Mouse (Mus musculus): ENCODE measurements around the gene Lexm.
A peak's percentile ranks its signal among the peaks of the same experiment; 100 is the strongest.

Gene Lexm

GRCm38 (mm10) chr4:106617056-106617455 lies at the start of gene Lexm:
TSS of gene Lexm (minus strand) at chr4:106617241.
- Histone ChIP-seq H3K27me3 (ENCODE audit: control insufficient read depth, insufficient read depth, low read length, poor library complexity, severe bottlenecking) (no peaks in the 10 kb centered on the region; the same call in 1 of the 2 replicates), H3K36me3 (ENCODE audit: control insufficient read depth, insufficient read depth, low read length, poor library complexity, severe bottlenecking) (no peaks in the 10 kb centered on the region)
- DNase-seq (ENCODE audit: low read depth, low spot score): no peak

- Histone ChIP-seq H3K36me3 (ENCODE audit: control insufficient read depth, insufficient read depth, low read length, poor library complexity, severe bottlenecking) (peaks cover 14% of the 10 kb centered on the region), H3K27me3 (ENCODE audit: control insufficient read depth, insufficient read depth, low read length, poor library complexity, severe bottlenecking) (no peaks in the 10 kb centered on the region)
- DNase-seq (ENCODE audit: low read depth, low spot score): no peak
Observed at GRCm38 (mm10) chr4:106666546-106666945, 49.5 kb upstream of the Lexm start.

GRCm38 (mm10) chr4:106665673-106666072 lies 48.6 kb upstream of the Lexm start:
- no peak for DNase-seq (ENCODE audit: low read depth, low spot score)
- peaks cover 14% of the 10 kb centered on the region for H3K36me3 ChIP-seq (ENCODE audit: control insufficient read depth, insufficient read depth, low read length, poor library complexity, severe bottlenecking)
- no peaks in the 10 kb centered on the region for H3K27me3 ChIP-seq (ENCODE audit: control insufficient read depth, insufficient read depth, low read length, poor library complexity, severe bottlenecking)

DNA sequence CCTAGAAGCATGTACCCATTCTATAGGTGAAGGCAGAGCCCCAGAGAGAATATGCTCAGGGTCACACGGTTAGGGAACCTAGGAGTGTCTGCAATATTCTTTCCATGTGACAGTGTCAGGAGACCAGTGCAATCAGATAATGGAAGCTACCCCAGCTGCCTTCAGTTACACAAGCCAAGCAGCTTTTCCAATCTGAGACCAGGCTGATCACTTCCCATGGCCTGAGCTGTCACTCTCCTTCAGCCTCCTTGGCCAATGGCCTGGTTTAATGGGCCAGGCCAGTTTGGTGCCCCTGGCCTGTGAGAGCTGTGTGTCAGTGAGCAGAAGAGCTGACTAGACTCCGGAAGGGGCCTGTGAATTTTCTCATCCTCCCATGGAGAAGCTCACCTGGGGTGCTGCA lies 48.2 kb upstream of the Lexm start:
- peaks cover 14% of the 10 kb centered on the region for H3K36me3 ChIP-seq (ENCODE audit: control insufficient read depth, insufficient read depth, low read length, poor library complexity, severe bottlenecking)
- DNase-seq (ENCODE audit: low read depth, low spot score): no peak
- no peaks in the 10 kb centered on the region for H3K27me3 ChIP-seq (ENCODE audit: control insufficient read depth, insufficient read depth, low read length, poor library complexity, severe bottlenecking)

GRCm38 (mm10) chr4:106664697-106665096 lies 47.7 kb upstream of the Lexm start:
- Histone ChIP-seq H3K27me3 (ENCODE audit: control insufficient read depth, insufficient read depth, low read length, poor library complexity, severe bottlenecking) (no peaks in the 10 kb centered on the region), H3K36me3 (ENCODE audit: control insufficient read depth, insufficient read depth, low read length, poor library complexity, severe bottlenecking) (peaks cover 12% of the 10 kb centered on the region)
- no peak for DNase-seq (ENCODE audit: low read depth, low spot score)

DNA sequence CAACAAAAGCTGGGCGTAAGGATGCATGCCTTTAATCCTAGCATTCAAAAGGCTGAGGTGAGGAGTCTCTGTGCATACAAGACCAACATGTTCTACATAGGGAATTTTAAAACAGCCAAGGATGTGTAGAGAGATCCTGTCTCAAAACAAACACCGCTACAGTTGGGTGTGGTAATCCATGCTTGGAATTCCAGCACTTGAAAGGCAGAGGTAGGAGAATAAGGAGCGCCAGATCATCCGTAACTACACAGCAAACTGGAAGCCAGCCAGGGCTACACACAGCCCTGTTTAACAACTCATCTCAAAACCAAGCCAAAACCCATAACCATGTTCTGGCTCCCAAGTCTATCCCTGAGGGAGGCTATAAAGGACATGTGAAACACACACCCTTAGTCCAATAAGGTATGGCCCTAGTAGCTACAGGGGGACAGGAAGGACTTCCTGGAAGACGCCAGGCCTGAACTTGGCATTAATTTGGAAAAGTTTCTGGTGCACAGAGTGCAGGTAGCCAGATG lies 47.0 kb upstream of the Lexm start:
- DNase-seq (ENCODE audit: low read depth, low spot score): no peak

GRCm38 (mm10) chr4:106655681-106656080 lies 38.6 kb upstream of the Lexm start:
- DNase-seq (ENCODE audit: low read depth, low spot score): no peak
- no peaks in the 10 kb centered on the region for H3K27me3 ChIP-seq (ENCODE audit: control insufficient read depth, insufficient read depth, low read length, poor library complexity, severe bottlenecking)
- H3K36me3 ChIP-seq (ENCODE audit: control insufficient read depth, insufficient read depth, low read length, poor library complexity, severe bottlenecking): peaks cover 6% of the 10 kb centered on the region; the same call in 1 of the 2 replicates

More for the DNA sequence above, 47.0 kb upstream of the Lexm start:
- H3K36me3 ChIP-seq (ENCODE audit: control insufficient read depth, insufficient read depth, low read length, poor library complexity, severe bottlenecking): peaks cover 12% of the 10 kb centered on the region
- no peaks in the 10 kb centered on the region for H3K27me3 ChIP-seq (ENCODE audit: control insufficient read depth, insufficient read depth, low read length, poor library complexity, severe bottlenecking)

GRCm38 (mm10) chr4:106653051-106653450 lies 36.0 kb upstream of the Lexm start:
- peaks cover 6% of the 10 kb centered on the region; the same call in 1 of the 2 replicates for H3K36me3 ChIP-seq (ENCODE audit: control insufficient read depth, insufficient read depth, low read length, poor library complexity, severe bottlenecking)
- no peaks in the 10 kb centered on the region for H3K27me3 ChIP-seq (ENCODE audit: control insufficient read depth, insufficient read depth, low read length, poor library complexity, severe bottlenecking)
- DNase-seq (ENCODE audit: low read depth, low spot score): no peak

DNA sequence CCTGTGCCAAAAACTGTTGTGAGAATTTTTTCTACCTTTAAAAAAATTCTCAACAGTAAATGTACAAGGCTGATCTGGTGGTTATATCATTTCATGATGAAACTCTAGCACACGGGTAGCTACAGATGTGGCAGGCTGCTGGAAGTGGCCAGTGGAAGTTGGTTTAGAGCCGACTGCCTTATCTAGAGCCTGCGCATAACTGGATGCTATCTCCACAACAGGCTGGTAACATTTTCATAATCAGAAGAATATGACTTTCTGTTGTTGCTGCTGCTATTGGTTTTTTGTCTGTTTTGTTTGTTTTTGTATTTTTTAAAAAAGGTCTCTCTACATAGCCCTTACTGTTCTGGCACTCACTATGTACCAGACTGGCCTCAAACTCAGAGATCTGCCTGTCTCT lies 35.5 kb upstream of the Lexm start:
- no peak for DNase-seq (ENCODE audit: low read depth, low spot score)
- Histone ChIP-seq H3K36me3 (ENCODE audit: control insufficient read depth, insufficient read depth, low read length, poor library complexity, severe bottlenecking) (peaks cover 5% of the 10 kb centered on the region; the same call in 1 of the 2 replicates), H3K27me3 (ENCODE audit: control insufficient read depth, insufficient read depth, low read length, poor library complexity, severe bottlenecking) (no peaks in the 10 kb centered on the region)

GRCm38 (mm10) chr4:106650833-106651527 lies 33.9 kb upstream of the Lexm start, which contains the start of gene Pars2:
TSS of gene Pars2 (plus strand) at chr4:106651069.
- peak; percentile 97 for DNase-seq (ENCODE audit: low read depth, low spot score)
- Histone ChIP-seq H3K27me3 (ENCODE audit: control insufficient read depth, insufficient read depth, low read length, poor library complexity, severe bottlenecking) (no peaks in the 10 kb centered on the region), H3K36me3 (ENCODE audit: control insufficient read depth, insufficient read depth, low read length, poor library complexity, severe bottlenecking) (peaks cover 4% of the 10 kb centered on the region; the same call in 1 of the 2 replicates)

DNA sequence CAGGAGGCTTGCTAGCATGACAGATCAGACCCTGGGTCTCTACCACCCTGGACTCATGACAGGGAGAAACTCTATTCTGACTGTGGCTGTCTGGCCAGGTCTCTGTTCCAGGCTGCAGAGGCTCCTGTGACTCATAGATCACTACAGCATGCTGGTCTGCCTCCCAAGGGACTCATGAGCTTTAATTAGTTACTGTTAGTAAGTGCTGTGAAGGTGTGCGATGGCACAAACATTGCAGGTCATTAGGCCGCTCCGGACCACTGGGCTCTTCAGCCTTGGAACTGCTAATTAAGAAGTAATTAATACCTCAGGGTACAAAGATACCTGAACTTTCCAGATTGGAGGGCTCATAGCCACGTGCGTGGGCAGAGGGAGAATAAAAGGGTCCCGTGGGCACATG lies 30.1 kb upstream of the Lexm start:
- DNase-seq (ENCODE audit: low read depth, low spot score): no peak
- H3K27me3 ChIP-seq (ENCODE audit: control insufficient read depth, insufficient read depth, low read length, poor library complexity, severe bottlenecking): no peaks in the 10 kb centered on the region
- no peaks in the 10 kb centered on the region for H3K36me3 ChIP-seq (ENCODE audit: control insufficient read depth, insufficient read depth, low read length, poor library complexity, severe bottlenecking)

- Histone ChIP-seq H3K27me3 (ENCODE audit: control insufficient read depth, insufficient read depth, low read length, poor library complexity, severe bottlenecking) (no peaks in the 10 kb centered on the region), H3K36me3 (ENCODE audit: control insufficient read depth, insufficient read depth, low read length, poor library complexity, severe bottlenecking) (no peaks in the 10 kb centered on the region)
- no peak for DNase-seq (ENCODE audit: low read depth, low spot score)
Observed at GRCm38 (mm10) chr4:106645797-106646196, 28.8 kb upstream of the Lexm start.

DNA sequence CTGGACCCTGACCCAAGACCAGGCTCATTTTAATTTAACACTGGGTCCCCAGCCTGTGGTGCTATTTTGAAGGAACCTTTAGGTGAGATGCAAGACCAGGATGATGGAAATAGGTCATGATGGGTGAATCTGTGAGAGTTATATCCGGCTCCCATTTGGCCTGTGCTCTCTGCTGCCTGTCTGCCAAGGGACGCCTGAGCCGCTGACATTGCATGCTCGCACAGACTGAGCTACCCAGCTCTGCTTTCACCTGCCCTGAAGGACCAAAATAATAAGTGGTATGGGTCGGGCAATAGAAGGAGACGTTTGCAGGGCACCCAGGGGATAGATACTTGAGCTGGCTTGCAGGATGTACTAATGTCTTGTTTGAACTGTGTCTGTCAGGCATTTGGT lies 27.2 kb upstream of the Lexm start:
- no peak for DNase-seq (ENCODE audit: low read depth, low spot score)

GRCm38 (mm10) chr4:106643483-106644217 lies 26.6 kb upstream of the Lexm start:
- no peaks in the 10 kb centered on the region for H3K27me3 ChIP-seq (ENCODE audit: control insufficient read depth, insufficient read depth, low read length, poor library complexity, severe bottlenecking)
- H3K36me3 ChIP-seq (ENCODE audit: control insufficient read depth, insufficient read depth, low read length, poor library complexity, severe bottlenecking): no peaks in the 10 kb centered on the region
- DNase-seq (ENCODE audit: low read depth, low spot score): no peak

More for the DNA sequence above, 27.2 kb upstream of the Lexm start:
- H3K27me3 ChIP-seq (ENCODE audit: control insufficient read depth, insufficient read depth, low read length, poor library complexity, severe bottlenecking): no peaks in the 10 kb centered on the region
- H3K36me3 ChIP-seq (ENCODE audit: control insufficient read depth, insufficient read depth, low read length, poor library complexity, severe bottlenecking): no peaks in the 10 kb centered on the region

GRCm38 (mm10) chr4:106634086-106634479 lies 17.0 kb upstream of the Lexm start:
- Histone ChIP-seq H3K27me3 (ENCODE audit: control insufficient read depth, insufficient read depth, low read length, poor library complexity, severe bottlenecking) (no peaks in the 10 kb centered on the region), H3K36me3 (ENCODE audit: control insufficient read depth, insufficient read depth, low read length, poor library complexity, severe bottlenecking) (no peaks in the 10 kb centered on the region)
- DNase-seq (ENCODE audit: low read depth, low spot score): no peak
